Mouse (Mus musculus) brain, adult 2 months (tissue): ENCODE data around the gene Bmp8a.
A peak's percentile ranks its signal among the peaks of the same experiment; 100 is the strongest.
"Not testable (repeated sequence)": the region's sequence is repeated elsewhere in the genome, so short reads cannot be mapped to it uniquely, and the experiment has no call there.

Experiments
- DNase-seq: peaks from one replicate; pipeline ENCODE4 v3.0.0; 2011; ENCODE audit warnings: low read depth, low spot score

Gene Bmp8a

DNA sequence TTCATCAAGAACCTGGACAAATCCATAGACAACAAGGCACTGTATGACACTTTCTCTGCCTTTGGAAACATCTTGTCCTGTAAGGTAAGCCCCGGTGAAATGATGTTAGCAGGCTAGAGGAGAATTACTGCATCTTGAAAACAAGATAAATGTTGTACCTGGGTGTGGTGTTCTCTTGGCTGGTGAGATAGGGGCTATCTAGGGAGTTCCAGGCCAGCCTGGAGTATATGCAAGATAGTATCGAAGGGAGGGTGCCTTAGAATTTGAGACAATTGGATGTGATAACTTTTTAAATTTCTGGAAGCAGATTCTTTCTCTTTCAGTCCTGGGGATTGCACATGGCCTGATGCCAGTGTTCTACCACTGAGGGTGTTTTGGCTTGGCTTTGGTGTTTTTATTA lies 56.3 kb downstream of the Bmp8a start:
- no peak for DNase-seq

DNA sequence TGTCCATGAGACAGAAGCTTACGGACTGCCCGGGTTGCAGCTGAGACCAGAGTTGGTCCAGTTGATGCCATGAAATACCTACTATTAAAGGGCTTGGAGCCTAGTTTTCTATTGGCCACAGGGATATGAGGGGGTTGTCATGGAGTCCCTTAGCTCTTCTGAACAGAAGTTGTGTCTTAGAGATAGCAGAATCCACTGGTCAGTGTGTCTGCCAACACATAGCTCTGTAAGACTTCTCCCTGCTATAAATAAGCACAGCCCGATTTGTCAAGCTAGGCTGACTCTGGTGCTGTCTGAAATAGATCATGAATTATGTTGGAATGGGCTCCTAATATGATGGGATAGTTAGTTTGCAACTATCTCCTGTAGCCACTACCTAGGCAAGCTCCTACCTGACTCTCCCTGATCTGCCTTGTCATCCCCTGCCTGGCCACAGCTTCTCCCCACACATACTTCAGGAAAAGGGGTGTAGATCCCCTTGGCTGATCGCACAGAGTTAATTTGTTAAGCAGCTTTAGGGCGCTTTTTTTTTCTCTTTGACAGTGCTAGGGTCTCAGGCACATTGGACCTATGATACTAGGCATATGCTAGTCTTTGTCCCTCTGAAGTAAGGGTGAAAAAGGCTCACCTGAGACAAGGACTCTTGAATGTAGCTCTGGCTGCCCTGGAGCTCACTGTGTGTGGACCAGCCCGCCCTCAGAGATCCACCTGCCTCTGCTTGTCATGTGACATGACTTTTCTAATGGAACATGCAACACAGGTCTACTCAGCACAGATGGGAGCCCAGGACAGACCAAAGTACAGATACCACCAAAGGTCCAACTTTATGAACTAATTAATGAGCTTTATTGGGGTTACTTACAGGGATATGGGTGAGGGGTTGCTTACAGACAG lies 58.1 kb downstream of the Bmp8a start:
- DNase-seq: no peak

DNA sequence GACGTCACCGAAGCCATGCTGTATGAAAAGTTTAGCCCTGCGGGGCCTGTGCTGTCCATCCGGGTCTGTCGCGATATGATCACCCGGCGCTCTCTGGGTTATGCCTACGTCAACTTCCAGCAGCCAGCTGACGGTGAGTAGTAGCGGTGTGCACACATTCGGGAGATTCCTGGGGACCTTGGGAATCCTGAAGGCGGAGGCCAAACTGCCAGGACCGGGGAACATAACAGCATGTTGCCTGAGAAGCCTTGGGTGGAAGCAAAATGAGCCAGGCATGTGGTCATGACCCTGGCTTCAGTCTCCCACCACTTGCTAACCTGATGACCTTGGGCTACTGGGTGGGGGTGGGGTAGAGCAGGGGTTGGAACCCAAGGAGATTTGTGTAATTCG lies 59.4 kb downstream of the Bmp8a start:
- DNase-seq: not testable (repeated sequence)

DNA sequence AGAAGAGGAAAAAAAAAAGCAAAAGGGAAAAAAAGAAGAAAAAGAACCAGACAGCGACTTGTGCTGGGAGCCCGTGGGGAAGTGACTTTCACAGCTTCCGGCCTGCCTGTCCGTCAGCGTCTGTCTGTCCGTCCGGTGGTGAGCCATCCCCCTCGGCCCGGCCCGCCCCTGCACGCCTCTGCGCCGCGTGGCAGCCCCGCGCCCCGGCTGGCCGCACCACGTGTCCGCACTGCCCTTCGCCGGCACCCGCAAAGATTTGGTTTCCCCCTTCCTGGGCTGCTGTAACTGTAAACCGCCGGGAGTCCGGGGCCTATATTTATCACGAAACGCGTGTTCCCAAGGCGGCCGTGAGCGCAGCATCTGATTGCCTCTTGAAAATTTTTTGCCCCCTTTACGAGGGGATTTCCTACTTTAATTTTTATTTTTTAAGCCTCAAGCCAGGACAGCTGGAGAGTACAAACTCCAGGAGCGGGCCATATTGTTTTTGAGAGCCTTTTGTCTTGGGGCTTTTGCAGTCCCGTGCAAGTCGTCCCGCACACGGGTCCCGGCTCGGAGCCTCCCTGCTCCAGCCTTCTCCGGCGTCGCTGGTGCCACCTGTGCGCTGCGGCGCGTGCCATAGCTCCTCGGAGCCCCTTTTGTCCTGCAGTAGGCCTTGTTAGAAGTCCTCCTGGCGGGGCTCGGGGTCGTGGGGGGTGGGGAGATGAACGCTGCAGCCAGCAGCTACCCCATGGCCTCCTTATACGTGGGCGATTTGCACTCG lies 60.0 kb downstream of the Bmp8a start:
- DNase-seq: not testable (repeated sequence)

DNA sequence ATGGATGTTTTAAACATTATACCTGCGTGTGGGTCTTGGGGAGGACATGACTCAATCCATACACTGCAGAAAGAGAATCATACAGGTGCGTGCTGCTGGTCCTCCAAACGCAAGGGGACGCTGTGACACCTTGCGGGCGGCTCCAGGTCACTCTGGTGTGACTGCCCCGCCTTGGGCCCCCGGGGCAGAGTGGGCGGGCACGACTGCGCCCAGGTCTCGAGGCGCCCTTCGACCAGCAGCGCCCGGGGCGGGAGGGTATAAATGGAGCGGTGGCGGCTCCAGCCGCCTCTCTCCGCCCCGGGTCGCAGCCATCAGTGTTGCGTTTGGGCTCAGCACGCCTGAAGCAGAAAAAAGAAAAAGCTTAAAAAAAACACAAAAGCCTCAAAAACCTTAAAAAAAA lies 60.6 kb downstream of the Bmp8a start:
- DNase-seq: peak; percentile 92

DNA sequence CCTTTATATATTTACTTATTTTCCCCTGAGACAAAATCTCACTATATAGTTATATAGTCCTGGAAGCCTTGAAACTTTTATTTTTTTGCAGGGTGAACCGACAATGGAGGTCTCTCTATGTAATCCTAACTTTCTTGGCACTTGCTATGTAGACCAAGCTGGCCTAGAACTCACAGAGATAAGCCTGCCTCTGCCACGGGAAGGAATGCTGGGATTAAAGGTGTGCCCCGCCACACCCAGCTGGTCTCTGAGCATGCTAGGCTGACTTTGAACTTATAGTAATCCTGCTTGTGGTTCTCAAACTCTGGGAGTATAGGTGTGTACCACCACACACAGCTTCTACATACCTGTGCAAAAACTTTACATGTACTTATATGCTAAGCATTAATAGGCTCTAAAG lies 62.9 kb downstream of the Bmp8a start:
- no peak for DNase-seq

DNA sequence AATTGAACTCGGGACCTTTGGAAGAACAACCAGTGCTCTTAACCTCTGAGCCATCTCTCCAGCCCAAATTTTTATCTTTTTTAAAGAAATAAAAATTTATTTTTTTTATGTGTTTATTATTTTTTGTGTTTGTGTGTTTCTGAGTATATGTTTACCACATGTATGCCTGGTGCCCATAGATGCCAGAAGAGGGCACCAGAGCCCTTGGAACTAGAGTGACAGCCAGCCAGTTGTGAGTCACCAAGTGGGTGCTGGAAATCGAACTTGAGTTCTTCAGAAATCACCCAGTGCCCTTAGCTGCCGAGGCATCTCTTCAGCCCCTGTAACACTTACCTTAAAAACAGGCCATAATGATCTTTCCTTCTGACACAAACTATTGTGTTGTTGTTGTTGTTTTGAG lies 72.0 kb downstream of the Bmp8a start:
- no peak for DNase-seq
